Mouse (Mus musculus) hindbrain, embryonic 16.5 days (tissue): Measurements from ENCODE around the gene Bcor. TPM values are rescaled to one million over a fixed set of nuclear protein-coding genes. Genes with fewer than 3 reads are reported as not detected.
A peak's percentile ranks its signal among the peaks of the same experiment; 100 is the strongest.

Experiments
- ATAC-seq: fragments of 200-750 bp; cut with Nextera tagmentation; 2 replicates; pipeline ENCODE4 v1.8.0; 2017; ENCODE audit warnings: moderate TSS enrichment, moderate library complexity
- H3K27ac ChIP-seq: fragments of 300-500 bp; sonication (generic); 2 replicates; pipeline ENCODE4 v1.5.1; 2014; ENCODE audit warnings: low read depth, mild to moderate bottlenecking, control low read depth, low read length, moderate library complexity
- H3K27me3 ChIP-seq: fragments of 300-500 bp; sonication (generic); replicated peaks from 2 replicates; pipeline ENCODE4 v1.6.1; 2014; ENCODE audit warnings: low read length; ENCODE audit not compliant: control insufficient read depth, insufficient read depth
- H3K36me3 ChIP-seq: fragments of 300-500 bp; sonication (generic); 2 replicates; pipeline ENCODE4 v1.6.1; 2014; ENCODE audit warnings: mild to moderate bottlenecking, low read length, moderate library complexity, mixed read lengths; ENCODE audit not compliant: control insufficient read depth, insufficient read depth
- H3K4me1 ChIP-seq: fragments of 300-500 bp; sonication (generic); 2 replicates; pipeline ENCODE4 v1.6.1; 2014; ENCODE audit warnings: low read depth, low read length; ENCODE audit not compliant: control insufficient read depth, insufficient read depth
- H3K4me2 ChIP-seq: fragments of 300-500 bp; sonication (generic); 2 replicates; pipeline ENCODE4 v1.6.1; 2014; ENCODE audit warnings: mild to moderate bottlenecking, low read length, control low read depth, moderate library complexity
- H3K4me3 ChIP-seq: fragments of 300-500 bp; sonication (generic); 2 replicates; pipeline ENCODE4 v1.5.1; 2014; ENCODE audit warnings: mild to moderate bottlenecking, low read length, control low read depth, moderate library complexity
- H3K9ac ChIP-seq: fragments of 300-500 bp; sonication (generic); 2 replicates; pipeline ENCODE4 v1.6.1; 2014; ENCODE audit warnings: low read depth, mild to moderate bottlenecking, control low read depth, low read length, moderate library complexity
- H3K9me3 ChIP-seq: fragments of 300-500 bp; sonication (generic); 2 replicates; pipeline ENCODE4 v1.6.1; 2014; ENCODE audit warnings: mild to moderate bottlenecking, low read length, moderate library complexity; ENCODE audit not compliant: control insufficient read depth
- WGBS: fragments of 180-500 bp; shearing (Covaris S2); extraction: QIAGEN DNeasy Blood & Tissue Kit; methylation state at CpG from one replicate; pipeline ENCODE4 v1.1.7; 2014; 5-methylcytosine and 5-hydroxymethylcytosine counted together
- polyA plus RNA-seq: library from polyadenylated mRNA; unstranded; fragments of >200 nt; fragmentation: Nextera tagmentation; extraction: Ambion mirVana; gene quantifications from 2 replicates; pipeline ENCODE4 v1.2.1, GENCODE M21; 2015

Gene Bcor
- polyA plus RNA-seq, 1 experiment from 2014 or later = 11.2 TPM

DNA sequence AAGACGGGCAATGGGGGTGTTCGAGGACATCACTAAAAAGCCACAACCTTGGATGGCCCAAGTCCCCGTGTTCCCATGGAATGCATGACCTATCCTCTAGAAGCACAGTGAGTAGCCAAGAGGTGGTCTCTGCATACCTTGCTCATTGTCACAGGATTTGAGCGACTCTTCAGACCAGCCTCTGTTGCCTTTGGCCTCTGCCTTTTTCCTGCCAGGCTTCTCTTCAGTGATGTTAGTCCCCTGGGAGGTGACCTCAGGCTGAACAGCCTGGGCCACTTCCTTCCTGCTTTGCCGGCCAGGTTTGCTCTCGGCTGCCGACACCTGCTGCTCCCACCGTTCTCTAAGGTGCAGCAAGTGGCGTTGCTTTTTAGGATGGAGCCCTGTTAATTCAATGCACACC lies 112.0 kb downstream of the Bcor start:
- Histone ChIP-seq H3K4me3 (no peak overlapping the region), H3K27me3 (no peaks in the 10 kb centered on the region; the same call in 1 of the 2 replicates), H3K9ac (no peak overlapping the region), H3K27ac (no peak overlapping the region), H3K4me1 (peaks cover 5% of the 10 kb centered on the region; the same call in 1 of the 2 replicates), H3K36me3 (no peaks in the 10 kb centered on the region; the same call in 1 of the 2 replicates), H3K4me2 (no peak overlapping the region), H3K9me3 (no peaks in the 10 kb centered on the region)
- ATAC-seq = no peak
- 35% methylated on average over 9 of the region's 9 CpGs for WGBS

DNA sequence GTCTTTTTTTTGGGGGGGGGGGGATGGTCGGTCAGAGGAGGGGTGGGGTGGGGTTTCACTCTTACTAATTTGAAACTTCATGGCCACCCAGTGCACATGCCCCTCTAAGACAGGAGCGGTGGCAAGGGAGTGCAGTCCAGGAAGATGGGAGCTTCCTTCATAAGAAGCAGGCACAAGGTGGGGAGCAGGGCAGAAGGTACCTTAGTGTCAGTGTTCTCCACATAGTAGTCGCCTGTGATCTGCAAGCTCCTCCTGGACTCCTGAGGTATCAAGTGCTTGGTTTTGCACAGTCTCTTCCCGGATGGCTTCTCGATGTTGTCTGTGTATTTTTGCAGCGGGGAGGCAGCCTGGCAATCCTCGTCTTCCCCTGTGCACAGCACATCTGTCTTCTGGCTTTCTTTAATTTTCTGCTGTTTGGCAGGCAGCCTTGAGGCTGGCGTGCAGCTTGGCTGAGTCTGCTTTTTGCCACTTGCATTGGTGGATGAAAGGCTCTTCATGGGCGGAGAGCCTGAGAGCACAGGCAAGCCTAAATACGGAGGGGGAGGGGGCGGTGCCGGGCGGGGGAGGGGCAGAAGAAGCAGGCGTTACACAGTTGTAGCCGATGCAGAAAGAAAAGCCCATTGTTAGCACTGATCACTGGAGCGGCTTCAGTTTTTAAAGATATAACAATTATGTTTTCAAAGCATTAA lies 112.8 kb downstream of the Bcor start:
- 17% methylated on average over 15 of the region's 16 CpGs for WGBS
- peak; percentile 81 for ATAC-seq
- H3K27ac ChIP-seq = no peak overlapping the region

DNA sequence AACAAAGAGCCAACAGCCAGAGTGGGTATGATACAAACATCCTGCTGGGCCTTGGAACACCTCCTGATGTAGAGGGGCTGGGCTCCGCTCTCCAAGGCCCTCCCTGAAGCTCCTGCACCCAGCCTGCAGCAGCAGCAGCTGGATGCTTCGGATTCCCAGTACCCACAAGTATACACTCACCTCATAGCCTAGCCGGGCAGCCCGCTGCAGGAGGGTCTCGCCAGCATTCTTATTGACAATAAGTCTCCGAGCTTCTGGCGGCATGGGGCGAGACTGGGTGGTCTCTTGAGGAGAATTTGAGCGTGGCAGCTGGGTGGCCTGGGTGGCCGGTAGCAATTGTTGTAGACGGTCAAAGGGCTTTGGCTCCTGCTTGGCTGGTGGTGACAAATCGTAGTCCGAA lies 113.5 kb downstream of the Bcor start:
- Histone ChIP-seq H3K4me3 (no peak overlapping the region), H3K27ac (no peak overlapping the region), H3K9me3 (no peaks in the 10 kb centered on the region), H3K4me1 (peaks cover 5% of the 10 kb centered on the region; the same call in 1 of the 2 replicates), H3K9ac (no peak overlapping the region), H3K36me3 (no peaks in the 10 kb centered on the region; the same call in 1 of the 2 replicates), H3K27me3 (no peaks in the 10 kb centered on the region; the same call in 1 of the 2 replicates), H3K4me2 (no peak overlapping the region)
- no peak for ATAC-seq
- 45% methylated on average over 13 of the region's 13 CpGs for WGBS

More for the DNA sequence above, 112.8 kb downstream of the Bcor start:
- H3K4me1 ChIP-seq = peaks cover 5% of the 10 kb centered on the region; the same call in 1 of the 2 replicates
- no peaks in the 10 kb centered on the region; the same call in 1 of the 2 replicates for H3K36me3 ChIP-seq
- H3K27me3 ChIP-seq = no peaks in the 10 kb centered on the region; the same call in 1 of the 2 replicates
- no peak overlapping the region for H3K4me2 ChIP-seq
- no peak overlapping the region for H3K9ac ChIP-seq
- no peaks in the 10 kb centered on the region for H3K9me3 ChIP-seq
- H3K4me3 ChIP-seq = no peak overlapping the region

DNA sequence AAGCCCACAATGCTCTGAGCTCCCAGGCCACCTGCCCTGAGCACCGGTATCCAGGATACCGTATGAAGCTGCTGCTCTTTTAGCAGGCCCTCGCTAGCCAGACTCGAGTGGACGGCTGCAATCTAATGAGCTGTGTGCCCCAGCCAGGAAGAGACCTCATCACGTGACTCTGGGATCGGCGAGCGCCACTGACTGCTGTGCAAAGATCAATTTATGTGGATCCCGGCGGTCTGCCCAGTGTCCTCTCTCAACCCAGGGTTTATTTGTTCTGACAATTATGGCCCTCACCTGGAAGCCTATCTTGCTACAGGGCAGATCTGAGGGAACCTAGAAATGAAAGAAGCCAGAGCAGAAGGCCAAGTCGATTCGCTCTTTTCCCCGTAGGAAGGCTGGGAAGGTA lies 116.8 kb downstream of the Bcor start:
- no peak overlapping the region for H3K4me2 ChIP-seq
- H3K36me3 ChIP-seq = peaks cover 9% of the 10 kb centered on the region
- H3K27ac ChIP-seq = no peak overlapping the region
- WGBS = 76% methylated on average over 14 of the region's 14 CpGs
- no peak for ATAC-seq
- no peaks in the 10 kb centered on the region for H3K9me3 ChIP-seq
- no peak overlapping the region for H3K9ac ChIP-seq
- H3K4me3 ChIP-seq = no peak overlapping the region
- H3K27me3 ChIP-seq = no peaks in the 10 kb centered on the region; the same call in 1 of the 2 replicates
- H3K4me1 ChIP-seq = peaks cover 5% of the 10 kb centered on the region; the same call in 1 of the 2 replicates

DNA sequence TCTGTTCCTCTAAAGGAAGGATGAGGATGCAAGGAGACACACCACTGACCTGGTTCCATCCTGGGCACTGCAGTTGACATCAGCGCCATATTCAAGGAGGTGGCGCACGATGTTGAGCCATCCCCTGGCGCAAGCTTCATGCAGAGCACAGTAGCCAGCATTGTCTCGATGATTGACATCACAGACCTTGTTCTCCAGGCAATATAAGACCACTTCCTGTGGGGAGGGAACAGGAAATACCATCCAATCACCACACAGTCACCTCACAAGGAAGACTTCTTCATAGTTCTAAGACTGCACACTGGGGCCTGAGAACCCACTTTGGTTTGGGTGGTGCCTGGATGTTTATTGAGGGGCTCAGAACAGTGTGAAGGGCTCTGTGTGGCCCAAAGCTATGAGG lies 118.7 kb downstream of the Bcor start:
- H3K9ac ChIP-seq = no peak overlapping the region
- no peaks in the 10 kb centered on the region for H3K9me3 ChIP-seq
- peaks cover 11% of the 10 kb centered on the region for H3K36me3 ChIP-seq
- H3K4me3 ChIP-seq = no peak overlapping the region
- H3K4me2 ChIP-seq = no peak overlapping the region
- 89% methylated on average over 5 of the region's 5 CpGs for WGBS
- no peak for ATAC-seq
- H3K27me3 ChIP-seq = no peaks in the 10 kb centered on the region; the same call in 1 of the 2 replicates
- no peaks in the 10 kb centered on the region for H3K4me1 ChIP-seq
- no peak overlapping the region for H3K27ac ChIP-seq

DNA sequence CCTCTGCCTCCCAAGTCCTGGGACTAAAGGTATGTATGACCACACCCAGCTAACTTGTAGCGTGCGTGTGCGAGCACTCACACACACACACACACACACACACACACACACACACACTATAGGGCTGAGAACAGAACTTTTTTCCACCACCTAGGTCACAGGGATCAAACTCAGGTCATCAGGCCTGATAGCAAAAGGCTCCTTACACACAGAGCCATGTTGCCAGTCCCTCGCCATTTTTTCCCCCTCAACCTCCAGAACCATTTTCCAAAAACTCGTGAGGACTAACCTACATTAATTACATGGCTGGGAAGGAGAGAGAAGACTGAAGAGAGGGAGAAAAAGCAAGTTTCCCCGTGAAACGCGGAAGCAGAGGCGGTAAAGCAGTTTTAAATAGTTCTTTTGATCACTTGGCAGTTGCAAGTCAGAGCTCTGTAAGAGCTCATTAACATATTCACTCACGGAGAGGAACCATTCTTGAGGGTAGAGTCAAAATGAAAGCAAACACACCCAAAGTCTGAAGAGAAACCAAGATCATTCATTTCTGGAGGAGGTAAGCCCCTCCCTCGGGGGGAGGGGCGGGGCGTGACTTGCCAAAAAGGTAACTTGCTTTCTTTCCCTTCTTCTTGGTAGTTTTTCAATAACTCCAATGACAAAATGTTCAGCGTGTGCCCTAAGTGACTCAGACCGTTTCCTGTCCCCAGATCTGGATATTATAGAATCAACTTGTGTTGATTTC lies 145.3 kb downstream of the Bcor start:
- Histone ChIP-seq H3K27me3 (no peaks in the 10 kb centered on the region), H3K4me1 (no peaks in the 10 kb centered on the region), H3K36me3 (no peaks in the 10 kb centered on the region), H3K27ac (no peak overlapping the region), H3K4me3 (no peak overlapping the region), H3K4me2 (no peak overlapping the region), H3K9ac (no peak overlapping the region), H3K9me3 (no peaks in the 10 kb centered on the region)
- no peak for ATAC-seq
- 46% methylated on average over 15 of the region's 15 CpGs for WGBS

DNA sequence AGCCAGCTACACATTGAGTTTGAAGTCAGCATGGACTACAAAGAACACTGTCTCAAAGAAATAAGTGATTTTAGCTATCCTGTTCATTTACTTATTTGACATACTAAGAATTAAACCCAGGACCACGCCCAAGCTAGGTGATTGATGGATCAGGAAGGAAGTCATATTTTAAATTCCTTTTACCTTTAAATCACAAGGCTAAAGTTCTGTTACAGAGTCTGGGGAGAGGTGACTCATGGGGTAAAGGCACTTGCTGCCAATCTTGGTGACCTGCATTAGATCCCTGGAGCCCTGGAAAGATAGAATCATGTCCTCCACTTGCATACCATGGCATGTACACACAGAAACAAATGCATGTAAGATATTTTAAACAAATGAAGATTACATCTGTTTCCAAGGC lies 149.5 kb downstream of the Bcor start:
- no peaks in the 10 kb centered on the region for H3K9me3 ChIP-seq
- no peak for ATAC-seq
- no peak overlapping the region for H3K4me2 ChIP-seq
- H3K4me1 ChIP-seq = peaks cover 7% of the 10 kb centered on the region
- no peak overlapping the region for H3K9ac ChIP-seq
- 76% methylated on average over 1 of the region's 1 CpGs for WGBS
- peaks cover 15% of the 10 kb centered on the region for H3K27me3 ChIP-seq
- H3K36me3 ChIP-seq = no peaks in the 10 kb centered on the region
- H3K27ac ChIP-seq = no peak overlapping the region
- no peak overlapping the region for H3K4me3 ChIP-seq

DNA sequence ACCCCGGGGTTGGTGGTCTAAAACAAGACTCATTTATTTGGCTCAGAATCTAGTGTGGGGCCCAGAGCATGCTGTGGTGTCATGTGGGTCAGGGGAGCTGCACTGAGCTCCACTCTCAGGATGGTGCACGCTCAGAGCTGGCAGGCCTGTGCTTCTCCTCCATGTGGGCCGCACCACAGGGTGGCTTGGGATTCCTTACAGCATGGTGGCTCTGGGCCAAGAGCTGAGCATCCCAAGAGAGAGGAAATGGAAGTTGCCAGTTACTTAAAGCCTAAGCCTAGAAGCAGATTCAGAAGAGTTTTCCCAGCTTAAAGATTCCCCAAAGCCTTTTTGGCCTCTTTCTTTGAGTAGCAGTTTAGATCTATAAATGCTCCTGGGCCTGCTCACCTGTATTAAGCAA lies 151.1 kb downstream of the Bcor start:
- no peak for ATAC-seq
- peaks cover 20% of the 10 kb centered on the region for H3K27me3 ChIP-seq

DNA sequence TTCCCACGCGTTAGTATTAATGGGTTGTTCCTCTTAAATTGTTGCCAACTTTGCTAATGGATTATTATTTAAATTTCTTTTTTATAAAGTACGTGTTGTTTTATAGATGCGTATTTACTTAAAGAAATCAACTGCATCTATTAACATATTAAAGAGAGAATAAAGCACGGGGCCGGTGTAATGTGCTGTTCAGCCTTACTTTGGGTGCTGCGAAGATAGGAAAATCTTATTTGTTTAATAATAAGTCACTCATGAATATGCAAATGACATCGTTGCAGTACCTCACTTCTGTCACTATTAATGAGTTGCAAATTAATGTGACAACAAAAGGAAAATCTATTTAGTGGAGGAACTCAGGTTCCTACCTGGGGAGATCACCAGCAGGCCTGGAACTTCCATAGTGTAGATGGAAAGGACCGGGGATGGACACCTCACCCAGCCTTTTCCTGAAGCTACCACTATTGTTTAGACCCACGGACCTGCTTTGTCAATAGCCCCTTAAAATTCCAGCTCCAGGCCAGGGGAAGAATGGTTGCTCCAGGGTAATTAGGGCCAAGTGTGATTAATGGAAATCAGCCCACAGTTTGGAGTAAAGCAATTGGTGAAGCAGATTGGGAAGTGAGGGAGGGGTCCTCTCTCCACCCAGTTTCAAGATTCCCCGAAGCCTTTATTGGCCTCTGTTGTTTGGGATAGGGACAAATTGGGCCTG lies 152.2 kb downstream of the Bcor start:
- peaks cover 20% of the 10 kb centered on the region for H3K27me3 ChIP-seq
- peaks cover 17% of the 10 kb centered on the region for H3K4me1 ChIP-seq
- H3K9ac ChIP-seq = no peak overlapping the region
- WGBS = 13% methylated on average over 11 of the region's 11 CpGs
- no peaks in the 10 kb centered on the region for H3K36me3 ChIP-seq
- no peak overlapping the region for H3K4me3 ChIP-seq
- no peaks in the 10 kb centered on the region for H3K9me3 ChIP-seq
- ATAC-seq = no peak
- H3K4me2 ChIP-seq = peak overlapping the region; percentile 77
- H3K27ac ChIP-seq = no peak overlapping the region

More for the DNA sequence above, 151.1 kb downstream of the Bcor start:
- Histone ChIP-seq H3K4me3 (no peak overlapping the region), H3K4me1 (peaks cover 14% of the 10 kb centered on the region), H3K36me3 (no peaks in the 10 kb centered on the region), H3K27ac (no peak overlapping the region), H3K4me2 (no peak overlapping the region), H3K9ac (no peak overlapping the region), H3K9me3 (no peaks in the 10 kb centered on the region)
- WGBS = 14% methylated on average over 3 of the region's 3 CpGs
